Mouse (Mus musculus): ENCODE data around the gene Tmem119.

- no peak for TF ChIP-seq POLR2A (IDR thresholded peaks at IDR 0.05; ENCODE audit: low read depth, low read length)
- TF ChIP-seq CTCF (IDR thresholded peaks at IDR 0.05; ENCODE audit: extremely low read depth, insufficient read length, insufficient replicate concordance, low read depth, low read length) = no peak
These were observed 9.7 kb downstream of the Tmem119 start for GRCm38 (mm10) chr5:113790453-113791196.
